Mouse (Mus musculus) intestine, embryonic 16.5 days (tissue): Measurements from ENCODE around the gene Tsc2. TPM values are rescaled to one million over a fixed set of nuclear protein-coding genes. Genes with fewer than 3 reads are reported as not detected.
A peak's percentile ranks its signal among the peaks of the same experiment; 100 is the strongest.

ENCODE experiments used
- ATAC-seq: fragments of 200-750 bp; cut with Nextera tagmentation; 2 replicates; pipeline ENCODE4 v1.8.0; 2017; ENCODE audit warnings: moderate TSS enrichment, moderate library complexity
- H3K27ac ChIP-seq: fragments of 300-500 bp; sonication (generic); 2 replicates; pipeline ENCODE4 v1.5.1; 2014; ENCODE audit warnings: mild to moderate bottlenecking, low read length
- H3K27me3 ChIP-seq: fragments of 300-500 bp; sonication (generic); replicated peaks from 2 replicates; pipeline ENCODE4 v1.6.1; 2014; ENCODE audit warnings: low read length, control low read depth, mixed read lengths; ENCODE audit not compliant: control insufficient read depth, insufficient read depth
- H3K36me3 ChIP-seq: fragments of 300-500 bp; sonication (generic); 2 replicates; pipeline ENCODE4 v1.6.1; 2014; ENCODE audit warnings: low read length, control low read depth; ENCODE audit not compliant: control insufficient read depth, insufficient read depth
- H3K4me1 ChIP-seq: fragments of 300-500 bp; sonication (generic); 2 replicates; pipeline ENCODE4 v1.6.1; 2014; ENCODE audit warnings: low read length, control low read depth, mixed read lengths; ENCODE audit not compliant: control insufficient read depth, insufficient read depth
- H3K4me2 ChIP-seq: fragments of 300-500 bp; sonication (generic); 2 replicates; pipeline ENCODE4 v1.6.1; 2014; ENCODE audit warnings: low read depth, low read length, control low read depth
- H3K4me3 ChIP-seq: fragments of 300-500 bp; sonication (generic); 2 replicates; pipeline ENCODE4 v1.5.1; 2014; ENCODE audit warnings: mild to moderate bottlenecking, low read length
- H3K9ac ChIP-seq: fragments of 300-500 bp; sonication (generic); 2 replicates; pipeline ENCODE4 v1.6.1; 2014; ENCODE audit warnings: low read depth, low read length
- H3K9me3 ChIP-seq: fragments of 300-500 bp; sonication (generic); 2 replicates; pipeline ENCODE4 v1.6.1; 2016; ENCODE audit warnings: low read length, control low read depth; ENCODE audit not compliant: control insufficient read depth
- WGBS: fragments of 180-500 bp; shearing (Covaris S2); extraction: QIAGEN DNeasy Blood & Tissue Kit; methylation state at CpG from one replicate; pipeline ENCODE4 v1.1.7; 2014; 5-methylcytosine and 5-hydroxymethylcytosine counted together
- polyA plus RNA-seq: library from polyadenylated mRNA; unstranded; fragments of >200 nt; fragmentation: Nextera tagmentation; extraction: Ambion mirVana; gene quantifications from 2 replicates; pipeline ENCODE4 v1.2.1, GENCODE M21; 2015

The Tsc2 gene
- 38.5 and 41.8 TPM in 2 replicates for polyA plus RNA-seq

DNA sequence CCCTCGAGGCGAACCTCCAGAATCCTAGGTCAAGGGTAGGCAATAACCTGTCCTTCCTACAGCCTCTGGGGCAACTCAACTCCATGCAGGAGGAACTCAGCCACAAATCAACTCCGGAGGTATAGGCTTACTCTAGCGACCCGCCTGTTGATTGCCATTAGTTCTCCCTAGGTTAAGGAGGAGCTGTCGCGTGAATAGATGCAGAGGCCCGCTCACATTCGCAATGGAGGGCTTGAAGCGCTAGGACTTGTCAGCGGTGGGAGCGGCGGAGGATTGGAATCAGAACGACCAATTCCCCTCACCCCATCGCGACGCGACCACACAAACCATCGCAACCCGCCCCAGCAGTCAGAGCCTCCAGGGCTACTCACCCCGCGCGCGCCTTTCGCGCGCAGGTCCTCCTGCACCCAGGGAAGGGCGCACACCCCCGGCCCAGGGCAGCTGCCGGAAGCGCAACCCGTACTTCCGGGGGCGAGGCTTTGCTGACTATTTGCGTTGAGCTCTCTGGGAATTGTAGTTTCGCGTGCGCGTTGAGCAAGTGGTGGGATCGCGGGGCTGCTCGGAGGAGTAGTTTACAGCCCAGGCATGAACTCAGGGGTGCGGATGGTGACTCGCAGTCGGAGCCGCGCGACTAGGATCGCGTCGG lies at the start of gene Tsc2, which contains the start of gene Nthl1:
Tsc2 (minus strand) TSS at position 464 of the 646 bp plus-strand sequence.
Nthl1 (plus strand) TSS at position 514 of the 646 bp plus-strand sequence.
- WGBS = 1% methylated on average over 51 of the region's 51 CpGs
- Histone ChIP-seq H3K4me3 (peak within 1 kb of the TSS; percentile 75), H3K27ac (peak within 1 kb of the TSS; percentile 80), H3K4me2 (peak within 1 kb of the TSS; percentile 84), H3K27me3 (no peaks in the 10 kb centered on the region), H3K4me1 (peaks cover 15% of the 10 kb centered on the region; the same call in 1 of the 2 replicates), H3K9ac (peak within 1 kb of the TSS; percentile 83), H3K36me3 (no peaks in the 10 kb centered on the region; the same call in 1 of the 2 replicates), H3K9me3 (no peaks in the 10 kb centered on the region)
- peak; percentile 89 for ATAC-seq

GRCm38 (mm10) chr17:24677500-24678080 lies 45.2 kb upstream of the Tsc2 start:
- Histone ChIP-seq H3K36me3 (peaks cover 32% of the 10 kb centered on the region), H3K4me3 (no peak overlapping the region), H3K4me1 (peaks cover 1% of the 10 kb centered on the region; the same call in 1 of the 2 replicates), H3K9ac (0 out of 2 replicates have a peak overlapping the region, but pooled peaks have one; percentile 34), H3K9me3 (no peaks in the 10 kb centered on the region), H3K27ac (peak overlapping the region; percentile 72), H3K27me3 (no peaks in the 10 kb centered on the region), H3K4me2 (peak overlapping the region; percentile 28; the same call in 1 of the 2 replicates)
- peak; percentile 88 for ATAC-seq
- WGBS = 76% methylated on average over 24 of the region's 24 CpGs

DNA sequence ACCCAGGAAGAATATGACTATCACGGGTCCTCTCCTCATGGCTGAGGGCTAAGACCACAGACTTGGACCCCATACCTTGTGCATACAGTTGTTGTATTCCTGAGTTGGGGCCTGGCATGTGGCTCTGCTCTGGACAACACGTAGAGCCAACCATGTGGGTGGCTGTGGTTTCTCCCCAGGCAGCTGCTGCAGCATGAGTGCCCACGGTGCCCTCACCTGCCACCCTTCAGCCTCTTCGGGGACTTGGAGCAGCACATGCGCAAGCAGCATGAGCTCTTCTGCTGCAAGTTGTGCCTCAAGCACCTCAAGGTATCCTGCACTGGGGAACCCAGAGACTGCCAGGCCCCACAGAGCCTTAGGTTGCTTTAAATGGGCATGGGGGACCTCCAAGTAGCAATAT lies 44.4 kb upstream of the Tsc2 start:
- no peak for ATAC-seq
- Histone ChIP-seq H3K4me3 (no peak overlapping the region), H3K27me3 (no peaks in the 10 kb centered on the region), H3K27ac (no peak overlapping the region), H3K9me3 (no peaks in the 10 kb centered on the region), H3K9ac (no peak overlapping the region), H3K4me2 (no peak overlapping the region), H3K4me1 (peaks cover 8% of the 10 kb centered on the region), H3K36me3 (peaks cover 25% of the 10 kb centered on the region)
- WGBS = 95% methylated on average over 5 of the region's 5 CpGs

DNA sequence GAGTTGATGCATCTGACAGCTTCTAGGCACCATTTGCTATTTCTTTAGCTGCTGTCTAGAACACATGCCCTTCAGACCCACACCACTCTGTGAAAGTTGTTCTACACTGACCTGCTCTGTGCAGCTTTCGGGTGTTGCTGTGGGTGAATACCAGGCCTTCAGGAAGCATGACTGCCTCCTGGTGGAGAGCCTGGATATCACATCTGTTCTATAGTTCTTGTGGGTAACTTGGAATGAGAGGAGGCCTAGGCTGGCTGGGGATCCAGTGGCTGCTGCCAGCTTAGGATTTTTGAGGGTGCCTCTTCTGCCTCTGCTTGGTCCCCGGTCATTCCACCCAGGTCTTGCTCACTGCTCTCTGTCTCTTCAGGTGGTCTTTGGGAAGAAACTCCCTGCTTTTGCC lies 43.8 kb upstream of the Tsc2 start:
- WGBS = 63% methylated on average over 2 of the region's 2 CpGs
- H3K36me3 ChIP-seq = peaks cover 23% of the 10 kb centered on the region
- no peak overlapping the region for H3K4me3 ChIP-seq
- H3K27ac ChIP-seq = no peak overlapping the region
- H3K27me3 ChIP-seq = no peaks in the 10 kb centered on the region
- no peak for ATAC-seq
- no peaks in the 10 kb centered on the region for H3K9me3 ChIP-seq
- H3K9ac ChIP-seq = no peak overlapping the region
- peaks cover 15% of the 10 kb centered on the region for H3K4me1 ChIP-seq
- H3K4me2 ChIP-seq = no peak overlapping the region

DNA sequence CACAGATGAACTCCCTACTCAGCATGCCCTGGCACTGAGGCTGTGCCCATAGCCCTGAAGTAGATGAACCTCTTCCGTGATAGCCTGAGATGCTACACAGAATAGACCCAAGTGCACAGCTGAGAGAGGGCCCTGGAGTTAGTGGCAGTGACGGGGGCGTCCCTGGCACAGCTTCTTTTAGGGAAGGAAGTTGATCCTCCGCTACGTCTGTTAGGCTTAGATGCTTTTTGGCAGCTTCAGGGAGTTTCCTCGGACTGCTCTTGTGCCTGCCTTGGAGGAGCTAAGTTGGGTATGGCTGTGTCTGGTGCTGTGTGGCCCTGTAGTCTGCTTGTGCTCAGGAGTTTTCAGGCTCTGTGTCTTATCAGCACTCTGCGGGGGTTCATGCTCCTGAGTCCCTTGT lies 41.8 kb upstream of the Tsc2 start:
- ATAC-seq = no peak
- Histone ChIP-seq H3K4me1 (peaks cover 23% of the 10 kb centered on the region), H3K4me3 (no peak overlapping the region), H3K9ac (no peak overlapping the region), H3K36me3 (peaks cover 9% of the 10 kb centered on the region; the same call in 1 of the 2 replicates), H3K27me3 (no peaks in the 10 kb centered on the region), H3K27ac (no peak overlapping the region), H3K9me3 (no peaks in the 10 kb centered on the region), H3K4me2 (no peak overlapping the region)
- WGBS = 83% methylated on average over 7 of the region's 7 CpGs

DNA sequence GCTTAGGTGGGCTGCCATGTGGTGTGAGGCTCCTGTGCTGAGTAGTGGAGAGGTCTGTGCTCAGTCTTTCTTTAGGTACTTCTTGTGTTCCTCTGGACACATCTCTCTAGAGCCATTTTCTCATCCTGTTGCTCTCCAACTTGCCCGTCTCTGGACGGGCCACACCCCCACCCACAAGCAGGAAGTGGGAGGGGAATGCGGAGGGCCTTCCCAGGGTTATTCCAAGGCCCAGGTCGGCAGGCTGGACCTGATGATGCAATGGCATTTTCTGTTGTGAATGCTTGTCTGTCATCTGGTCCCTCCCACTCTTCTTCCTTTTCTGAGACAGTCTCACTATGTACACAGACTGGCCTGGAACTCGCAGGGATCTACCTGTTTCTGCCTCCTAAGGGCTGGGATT lies 39.7 kb upstream of the Tsc2 start:
- H3K4me3 ChIP-seq = no peak overlapping the region
- peak; percentile 50 for ATAC-seq
- no peaks in the 10 kb centered on the region for H3K27me3 ChIP-seq
- H3K9me3 ChIP-seq = no peaks in the 10 kb centered on the region
- H3K9ac ChIP-seq = 0 out of 2 replicates have a peak overlapping the region, but pooled peaks have one; percentile 91
- H3K4me1 ChIP-seq = peaks cover 25% of the 10 kb centered on the region
- H3K4me2 ChIP-seq = peak overlapping the region; percentile 92; the same call in 1 of the 2 replicates
- H3K36me3 ChIP-seq = peaks cover 6% of the 10 kb centered on the region; the same call in 1 of the 2 replicates
- WGBS = 12% methylated on average over 5 of the region's 5 CpGs
- peak overlapping the region; percentile 6; the same call in 1 of the 2 replicates for H3K27ac ChIP-seq

DNA sequence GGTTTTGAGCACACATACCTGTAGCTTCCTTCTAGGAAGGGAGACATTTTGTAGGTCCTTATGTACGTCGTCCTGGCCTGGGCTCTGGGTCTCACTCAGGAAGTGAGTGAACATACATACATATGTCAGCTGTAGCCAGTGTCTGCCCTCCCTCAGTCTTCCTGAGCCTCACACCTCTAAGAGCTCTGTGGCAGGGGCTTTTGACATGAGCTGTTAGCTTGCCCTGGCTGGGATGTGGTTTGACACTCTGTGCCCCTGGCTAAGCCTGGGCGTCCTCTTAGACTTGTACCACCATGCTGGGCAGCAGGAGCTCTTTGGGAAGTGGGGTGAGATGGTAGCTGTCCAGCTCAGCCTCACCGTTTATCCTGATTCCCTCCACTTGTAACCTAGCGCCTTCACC lies 38.9 kb upstream of the Tsc2 start:
- Histone ChIP-seq H3K36me3 (no peaks in the 10 kb centered on the region), H3K27me3 (no peaks in the 10 kb centered on the region), H3K4me2 (peak overlapping the region; percentile 92), H3K27ac (0 out of 2 replicates have a peak overlapping the region, but pooled peaks have one; percentile 27), H3K4me3 (peak overlapping the region; percentile 92; the same call in 1 of the 2 replicates), H3K4me1 (peaks cover 25% of the 10 kb centered on the region), H3K9ac (peak overlapping the region; percentile 91), H3K9me3 (no peaks in the 10 kb centered on the region)
- WGBS = 63% methylated on average over 5 of the region's 5 CpGs
- ATAC-seq = no peak

- Histone ChIP-seq H3K27ac (peak overlapping the region; percentile 80), H3K9me3 (no peaks in the 10 kb centered on the region), H3K4me1 (peaks cover 25% of the 10 kb centered on the region), H3K9ac (peak overlapping the region; percentile 91), H3K4me2 (peak overlapping the region; percentile 92), H3K36me3 (no peaks in the 10 kb centered on the region), H3K27me3 (no peaks in the 10 kb centered on the region), H3K4me3 (peak overlapping the region; percentile 92)
- no peak for ATAC-seq
- WGBS = 8% methylated on average over 8 of the region's 8 CpGs
These were observed 37.9 kb upstream of the Tsc2 start for GRCm38 (mm10) chr17:24670246-24670844.

DNA sequence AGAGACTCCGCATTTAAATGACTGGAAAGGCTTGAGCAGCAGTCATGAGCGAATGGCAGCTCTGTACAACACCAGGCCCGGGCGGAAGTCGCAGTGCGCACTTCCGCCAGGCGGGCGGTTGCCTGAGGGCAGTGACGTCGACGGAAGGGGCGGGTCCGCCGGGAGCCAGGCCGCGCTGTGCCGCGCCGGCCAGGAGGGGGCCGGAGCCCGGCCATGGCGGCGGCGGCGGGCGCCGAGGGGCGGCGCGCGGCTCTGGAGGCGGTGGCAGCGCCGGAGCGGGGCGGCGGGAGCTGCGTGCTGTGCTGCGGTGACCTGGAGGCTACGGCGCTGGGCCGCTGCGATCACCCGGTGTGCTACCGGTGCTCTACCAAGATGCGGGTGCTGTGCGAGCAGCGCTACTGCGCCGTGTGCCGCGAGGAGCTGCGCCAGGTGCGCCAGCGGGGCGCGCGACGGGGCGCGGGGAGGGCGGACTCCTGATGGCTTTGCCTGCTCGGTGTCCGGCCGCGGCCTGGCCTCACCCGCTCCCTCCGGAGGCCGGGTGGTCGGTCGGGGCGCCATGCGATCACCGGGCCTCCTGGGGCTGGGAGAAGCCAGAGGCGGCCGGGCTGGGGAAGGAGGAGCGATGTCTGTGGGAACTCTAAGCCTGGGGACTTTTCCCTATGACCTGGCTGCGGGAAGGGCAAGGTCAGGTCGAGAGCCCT lies 37.3 kb upstream of the Tsc2 start, which contains the start of gene Zfp598:
Zfp598 (plus strand) TSS at position 143 of the 701 bp plus-strand sequence.
- Histone ChIP-seq H3K9me3 (no peaks in the 10 kb centered on the region), H3K36me3 (no peaks in the 10 kb centered on the region), H3K4me1 (peaks cover 25% of the 10 kb centered on the region), H3K4me2 (peak within 1 kb of the TSS; percentile 92), H3K27ac (peak within 1 kb of the TSS; percentile 80), H3K27me3 (no peaks in the 10 kb centered on the region), H3K4me3 (peak within 1 kb of the TSS; percentile 92), H3K9ac (peak within 1 kb of the TSS; percentile 91)
- under 1% methylated on average over 77 of the region's 80 CpGs for WGBS
- peak; percentile 97 for ATAC-seq
